Mouse (Mus musculus) lung, adult 2 months (tissue): Measurements from ENCODE around the gene Pcx. TPM values are rescaled to one million over a fixed set of nuclear protein-coding genes. Genes with fewer than 3 reads are reported as not detected.

ENCODE experiments used
- DNase-seq: peaks from one replicate; pipeline ENCODE4 v3.0.0; 2022
- H3K4me1 ChIP-seq: fragments of 200-500 bp; 2 replicates; pipeline ENCODE4 v1.6.1; 2011; ENCODE audit warnings: low read length; ENCODE audit not compliant: control insufficient read depth, insufficient read depth
- H3K4me3 ChIP-seq: fragments of 200-500 bp; replicated peaks from 2 replicates; pipeline ENCODE3; 2011; ENCODE audit warnings: low read depth, mild to moderate bottlenecking, control low read depth, low read length; ENCODE audit errors: extremely low read depth
- CTCF ChIP-seq: fragments of 200-500 bp; IDR thresholded peaks from 2 replicates; pipeline ENCODE4 v1.5.1; 2011; ENCODE audit warnings: mild to moderate bottlenecking, low read length, control low read depth; ENCODE audit not compliant: insufficient read depth
- POLR2A ChIP-seq: fragments of 200-500 bp; IDR thresholded peaks from 2 replicates; pipeline ENCODE4 v1.6.1; 2011; ENCODE audit warnings: low read depth, mild to moderate bottlenecking, control low read depth, low read length, borderline replicate concordance; ENCODE audit errors: extremely low read depth
- WGBS: fragments of 180-500 bp; shearing (Covaris S2); methylation state at CpG from one replicate; pipeline ENCODE4 v1.1.7; 2018; 5-methylcytosine and 5-hydroxymethylcytosine counted together
- polyA plus RNA-seq: library from polyadenylated mRNA; depleted of rRNA; stranded (reverse); fragments of >200 nt; gene quantifications from 2 replicates; pipeline ENCODE4 v1.2.3, GENCODE M21; 2012

Pcx gene
- polyA plus RNA-seq, 1 experiment, result 52.7 TPM

DNA sequence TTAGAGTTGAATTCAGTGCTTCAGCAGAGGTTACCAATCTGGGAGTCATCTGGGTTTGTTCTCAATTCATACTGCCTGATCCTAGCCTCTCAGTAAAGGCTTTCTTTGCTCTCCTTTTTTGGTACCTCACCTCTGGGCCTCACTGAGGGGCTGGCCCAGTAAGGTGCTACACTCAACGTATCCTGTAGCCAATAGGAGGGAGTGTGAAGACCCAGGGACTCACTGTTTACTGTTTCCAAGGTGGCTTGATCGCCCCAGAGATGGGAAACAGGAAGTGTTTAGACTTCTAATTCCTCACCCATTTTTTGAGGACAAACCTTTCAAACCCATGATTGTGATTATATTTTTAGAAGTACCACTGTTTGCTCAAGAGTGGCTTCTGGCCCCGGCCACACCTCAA is 48.7 kb downstream of the Pcx start:
- Histone ChIP-seq H3K4me1 (peaks cover 6% of the 10 kb centered on the region), H3K4me3 (no peak overlapping the region)
- TF ChIP-seq CTCF (no peak), POLR2A (no peak)
- DNase-seq, result no peak
- 41% methylated on average over 3 of the region's 3 CpGs for WGBS

DNA sequence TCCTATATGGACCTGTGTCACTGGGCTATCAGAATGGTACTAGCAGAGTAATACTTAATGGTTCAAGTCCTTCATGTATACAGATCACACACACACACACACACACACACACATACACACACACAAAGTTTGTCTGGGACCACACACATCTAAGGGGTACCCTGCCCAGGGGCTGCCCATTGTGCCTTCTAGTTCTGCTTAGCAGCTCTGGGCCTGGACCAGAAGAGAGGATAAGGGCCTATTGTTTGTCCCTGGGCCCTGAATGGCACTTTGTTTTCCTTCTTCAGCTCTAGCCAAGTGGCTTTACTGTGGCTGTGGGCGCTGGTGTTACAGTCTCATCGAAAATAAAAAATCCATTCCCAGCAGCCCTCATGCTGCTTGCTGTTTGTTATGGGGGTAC is 49.3 kb downstream of the Pcx start:
- peaks cover 6% of the 10 kb centered on the region for H3K4me1 ChIP-seq
- 62% methylated on average over 2 of the region's 2 CpGs for WGBS
- no peak overlapping the region for H3K4me3 ChIP-seq
- no peak for DNase-seq
- TF ChIP-seq POLR2A, result no peak
- no peak for TF ChIP-seq CTCF

- 57% methylated on average over 5 of the region's 5 CpGs for WGBS
- no peak for DNase-seq
- peaks cover 6% of the 10 kb centered on the region for H3K4me1 ChIP-seq
- TF ChIP-seq POLR2A (no peak), CTCF (no peak)
- H3K4me3 ChIP-seq, result no peak overlapping the region
Measured at GRCm38 (mm10) chr19:4560205-4560604, 49.9 kb downstream of the Pcx start.

DNA sequence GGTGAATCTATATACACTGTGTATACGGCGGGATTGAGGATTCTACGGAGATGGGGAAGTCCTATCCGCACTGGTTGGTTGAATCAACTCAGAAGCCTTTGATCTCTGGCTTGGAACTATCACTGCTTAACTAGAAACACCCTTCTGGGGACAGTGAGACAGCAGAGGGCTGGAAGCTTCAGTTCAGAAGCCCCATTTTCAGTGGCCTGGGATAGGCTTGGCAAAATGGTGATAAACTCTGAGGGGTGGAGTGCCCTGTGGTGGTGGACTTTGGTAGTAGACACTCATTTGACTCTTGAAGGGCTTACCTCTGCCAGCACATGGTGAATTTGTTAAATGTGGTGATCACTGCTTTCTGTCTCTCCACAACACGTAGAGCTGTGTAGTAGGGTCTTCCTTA is 55.4 kb downstream of the Pcx start:
- 86% methylated on average over 5 of the region's 5 CpGs for WGBS
- H3K4me1 ChIP-seq, result 0 out of 2 replicates have a peak, but pooled peaks cover 2% of the 10 kb centered on the region
- H3K4me3 ChIP-seq, result no peak overlapping the region
- no peak for TF ChIP-seq CTCF
- TF ChIP-seq POLR2A, result no peak
- no peak for DNase-seq

GRCm38 (mm10) chr19:4566880-4567279 is 56.6 kb downstream of the Pcx start:
- TF ChIP-seq POLR2A (no peak), CTCF (no peak)
- H3K4me1 ChIP-seq, result 0 out of 2 replicates have a peak, but pooled peaks cover 2% of the 10 kb centered on the region
- no peak for DNase-seq
- no peak overlapping the region for H3K4me3 ChIP-seq
- WGBS, result 79% methylated on average over 2 of the region's 2 CpGs

- H3K4me3 ChIP-seq, result no peak overlapping the region
- H3K4me1 ChIP-seq, result 0 out of 2 replicates have a peak, but pooled peaks cover 2% of the 10 kb centered on the region
- TF ChIP-seq CTCF (no peak), POLR2A (no peak)
- 39% methylated on average over 2 of the region's 2 CpGs for WGBS
- no peak for DNase-seq
Measured at GRCm38 (mm10) chr19:4567665-4568064, 57.4 kb downstream of the Pcx start.

GRCm38 (mm10) chr19:4568832-4569231 is 58.6 kb downstream of the Pcx start:
- H3K4me3 ChIP-seq, result no peak overlapping the region
- no peak for DNase-seq
- 0 out of 2 replicates have a peak, but pooled peaks cover 2% of the 10 kb centered on the region for H3K4me1 ChIP-seq
- 68% methylated on average over 4 of the region's 4 CpGs for WGBS
- TF ChIP-seq POLR2A (no peak), CTCF (no peak)

- WGBS, result 64% methylated on average over 17 of the region's 17 CpGs
- no peak overlapping the region for H3K4me3 ChIP-seq
- DNase-seq, result no peak
- H3K4me1 ChIP-seq, result 0 out of 2 replicates have a peak, but pooled peaks cover 2% of the 10 kb centered on the region
- no peak for TF ChIP-seq CTCF
- TF ChIP-seq POLR2A, result no peak
Measured at GRCm38 (mm10) chr19:4569356-4570236, 59.3 kb downstream of the Pcx start.

DNA sequence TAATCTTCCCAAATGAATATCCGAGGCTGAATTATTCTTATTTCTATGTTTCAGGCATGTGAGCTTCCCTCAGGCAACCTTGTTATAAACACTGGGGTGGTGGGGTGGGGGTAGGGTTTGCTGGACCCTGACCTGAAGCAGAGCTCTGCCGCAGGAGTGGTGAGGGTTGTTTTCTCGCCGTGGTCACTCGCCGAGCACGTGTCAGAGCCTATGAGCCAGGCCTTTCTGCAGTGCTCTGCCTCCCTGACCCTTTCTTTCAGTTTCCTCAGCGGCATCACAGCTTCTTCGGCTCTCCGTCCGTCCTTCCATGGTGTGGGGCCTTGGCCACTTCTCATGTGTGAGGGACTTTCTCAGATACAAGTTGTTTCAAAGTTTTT is 60.0 kb downstream of the Pcx start:
- no peak overlapping the region for H3K4me3 ChIP-seq
- 74% methylated on average over 11 of the region's 11 CpGs for WGBS
- H3K4me1 ChIP-seq, result 0 out of 2 replicates have a peak, but pooled peaks cover 2% of the 10 kb centered on the region
- no peak for DNase-seq
- TF ChIP-seq POLR2A (no peak), CTCF (no peak)

- H3K4me3 ChIP-seq, result no peak overlapping the region
- no peak for DNase-seq
- 0 out of 2 replicates have a peak, but pooled peaks cover 2% of the 10 kb centered on the region for H3K4me1 ChIP-seq
- TF ChIP-seq CTCF (no peak), POLR2A (no peak)
- 82% methylated on average over 6 of the region's 6 CpGs for WGBS
Measured at GRCm38 (mm10) chr19:4570815-4571214, 60.5 kb downstream of the Pcx start.
